Mouse (Mus musculus) lung, embryonic 15.5 days (tissue): Measurements from ENCODE around the gene Mtrf1. TPM values are rescaled to one million over a fixed set of nuclear protein-coding genes. Genes with fewer than 3 reads are reported as not detected.
"Not testable (repeated sequence)": the region's sequence is repeated elsewhere in the genome, so short reads cannot be mapped to it uniquely, and the experiment has no call there.

Experiments used
- ATAC-seq: fragments of 200-750 bp; cut with Nextera tagmentation; 2 replicates; pipeline ENCODE4 v1.8.0; 2017; ENCODE audit warnings: moderate number of reproducible peaks, borderline replicate concordance; ENCODE audit not compliant: low FRiP score, low TSS enrichment; ENCODE audit errors: extremely low read depth
- H3K27ac ChIP-seq: fragments of 300-500 bp; sonication (generic); 2 replicates; pipeline ENCODE4 v1.5.1; 2015; ENCODE audit warnings: moderate library complexity, mild to moderate bottlenecking, inconsistent platforms
- H3K27me3 ChIP-seq: fragments of 300-500 bp; sonication (generic); 2 replicates; pipeline ENCODE4 v1.6.1; 2015; ENCODE audit warnings: inconsistent platforms
- H3K36me3 ChIP-seq: fragments of 300-500 bp; sonication (generic); 2 replicates; pipeline ENCODE4 v1.6.1; 2015; ENCODE audit warnings: inconsistent platforms
- H3K4me1 ChIP-seq: fragments of 300-500 bp; sonication (generic); 2 replicates; pipeline ENCODE4 v1.6.1; 2015; ENCODE audit warnings: inconsistent platforms
- H3K4me2 ChIP-seq: fragments of 300-500 bp; sonication (generic); 2 replicates; pipeline ENCODE4 v1.6.1; 2015; ENCODE audit warnings: inconsistent platforms, mild to moderate bottlenecking, moderate library complexity
- H3K4me3 ChIP-seq: fragments of 300-500 bp; sonication (generic); 2 replicates; pipeline ENCODE4 v1.5.1; 2015; ENCODE audit warnings: mild to moderate bottlenecking, inconsistent platforms
- H3K9ac ChIP-seq: fragments of 300-500 bp; sonication (generic); 2 replicates; pipeline ENCODE4 v1.6.1; 2015; ENCODE audit warnings: inconsistent platforms
- H3K9me3 ChIP-seq: fragments of 300-500 bp; sonication (generic); 2 replicates; pipeline ENCODE4 v1.6.1; 2016; ENCODE audit warnings: inconsistent platforms
- WGBS: fragments of 180-500 bp; shearing (Covaris S2); methylation state at CpG from one replicate; pipeline ENCODE4 v1.1.7; 2015; 5-methylcytosine and 5-hydroxymethylcytosine counted together
- polyA plus RNA-seq: library from polyadenylated mRNA; unstranded; fragments of >200 nt; fragmentation: Nextera tagmentation; extraction: Ambion mirVana; gene quantifications from 2 replicates; pipeline ENCODE4 v1.2.1, GENCODE M21; 2015

Gene Mtrf1
- polyA plus RNA-seq, 1 experiment from 2014 or later: 11.0 TPM

GRCm38 (mm10) chr14:79410662-79411061, 13.1 kb downstream of the Mtrf1 start:
- ATAC-seq: no peak
- Histone ChIP-seq H3K36me3 (peaks cover 4% of the 10 kb centered on the region; the same call in 1 of the 2 replicates), H3K27ac (no peak overlapping the region), H3K9ac (no peak overlapping the region), H3K4me1 (no peaks in the 10 kb centered on the region), H3K9me3 (no peaks in the 10 kb centered on the region), H3K4me3 (no peak overlapping the region), H3K4me2 (no peak overlapping the region), H3K27me3 (no peaks in the 10 kb centered on the region)
- 57% methylated on average over 2 of the region's 2 CpGs for WGBS

- no peak overlapping the region for H3K27ac ChIP-seq
- H3K4me2 ChIP-seq: no peak overlapping the region
- H3K36me3 ChIP-seq: peaks cover 4% of the 10 kb centered on the region; the same call in 1 of the 2 replicates
- no peaks in the 10 kb centered on the region for H3K27me3 ChIP-seq
- H3K9me3 ChIP-seq: no peaks in the 10 kb centered on the region
- H3K9ac ChIP-seq: no peak overlapping the region
- no peaks in the 10 kb centered on the region for H3K4me1 ChIP-seq
- 83% methylated on average over 6 of the region's 6 CpGs for whole genome bisulfite sequencing
- H3K4me3 ChIP-seq: no peak overlapping the region
- ATAC-seq: no peak
These were observed 15.5 kb downstream of the Mtrf1 start for GRCm38 (mm10) chr14:79413121-79413520.

GRCm38 (mm10) chr14:79420083-79420685, 22.6 kb downstream of the Mtrf1 start:
- no peak overlapping the region for H3K4me3 ChIP-seq
- H3K36me3 ChIP-seq: 0 out of 2 replicates have a peak, but pooled peaks cover 2% of the 10 kb centered on the region
- WGBS: 64% methylated on average over 20 of the region's 20 CpGs
- H3K9me3 ChIP-seq: no peaks in the 10 kb centered on the region
- no peak overlapping the region for H3K4me2 ChIP-seq
- no peaks in the 10 kb centered on the region for H3K4me1 ChIP-seq
- no peak overlapping the region for H3K9ac ChIP-seq
- H3K27ac ChIP-seq: no peak overlapping the region
- no peak for ATAC-seq
- H3K27me3 ChIP-seq: no peaks in the 10 kb centered on the region

- ATAC-seq: peak; percentile 99
- Histone ChIP-seq H3K36me3 (peaks cover 10% of the 10 kb centered on the region), H3K4me1 (no peaks in the 10 kb centered on the region), H3K9me3 (peaks cover 9% of the 10 kb centered on the region; the same call in 1 of the 2 replicates), H3K27ac (peak within 1 kb of the TSS; percentile 90), H3K4me3 (peak within 1 kb of the TSS; percentile 52), H3K9ac (peak within 1 kb of the TSS; percentile 48), H3K4me2 (peak within 1 kb of the TSS; percentile 57), H3K27me3 (no peaks in the 10 kb centered on the region)
- 2% methylated on average over 39 of the region's 44 CpGs for WGBS
These were observed 28.6 kb downstream of the Mtrf1 start, which contains the start of gene Kbtbd7 for GRCm38 (mm10) chr14:79425979-79426729. Kbtbd7 (plus strand) TSS chr14:79426511.

- H3K4me1 ChIP-seq, H3K27me3 ChIP-seq, H3K9me3 ChIP-seq: not testable (repeated sequence)
- Histone ChIP-seq H3K27ac (peak overlapping the region; percentile 90), H3K9ac (peak overlapping the region; percentile 48), H3K4me2 (peak overlapping the region; percentile 57), H3K4me3 (peak overlapping the region; percentile 52), H3K36me3 (peaks cover 10% of the 10 kb centered on the region)
- peak; percentile 20 for ATAC-seq
- WGBS: 100% methylated on average over 2 of the region's 59 CpGs
These were observed 29.3 kb downstream of the Mtrf1 start for GRCm38 (mm10) chr14:79426730-79427365.

GRCm38 (mm10) chr14:79434068-79434467, 36.5 kb downstream of the Mtrf1 start:
- Histone ChIP-seq H3K4me1 (no peaks in the 10 kb centered on the region), H3K27ac (no peak overlapping the region), H3K9me3 (no peaks in the 10 kb centered on the region), H3K4me3 (no peak overlapping the region), H3K9ac (no peak overlapping the region), H3K4me2 (no peak overlapping the region), H3K27me3 (no peaks in the 10 kb centered on the region), H3K36me3 (no peaks in the 10 kb centered on the region)
- WGBS: 87% methylated on average over 1 of the region's 1 CpGs
- ATAC-seq: no peak

GRCm38 (mm10) chr14:79440655-79441054, 43.1 kb downstream of the Mtrf1 start:
- H3K27ac ChIP-seq: no peak overlapping the region
- WGBS: 80% methylated on average over 2 of the region's 2 CpGs
- no peaks in the 10 kb centered on the region for H3K27me3 ChIP-seq
- H3K4me1 ChIP-seq: no peaks in the 10 kb centered on the region
- no peaks in the 10 kb centered on the region for H3K9me3 ChIP-seq
- no peak overlapping the region for H3K4me2 ChIP-seq
- no peak for ATAC-seq
- H3K9ac ChIP-seq: no peak overlapping the region
- H3K36me3 ChIP-seq: no peaks in the 10 kb centered on the region
- H3K4me3 ChIP-seq: no peak overlapping the region

- ATAC-seq: no peak
- Histone ChIP-seq H3K9me3 (no peaks in the 10 kb centered on the region), H3K27me3 (no peaks in the 10 kb centered on the region), H3K9ac (no peak overlapping the region), H3K36me3 (no peaks in the 10 kb centered on the region), H3K27ac (no peak overlapping the region), H3K4me3 (no peak overlapping the region), H3K4me1 (no peaks in the 10 kb centered on the region), H3K4me2 (no peak overlapping the region)
- WGBS: 72% methylated on average over 5 of the region's 5 CpGs
These were observed 43.9 kb downstream of the Mtrf1 start for GRCm38 (mm10) chr14:79441441-79441840.

- no peak overlapping the region for H3K4me3 ChIP-seq
- no peak overlapping the region for H3K9ac ChIP-seq
- no peaks in the 10 kb centered on the region for H3K27me3 ChIP-seq
- H3K27ac ChIP-seq: no peak overlapping the region
- no peak for ATAC-seq
- H3K9me3 ChIP-seq: no peaks in the 10 kb centered on the region
- no peaks in the 10 kb centered on the region for H3K36me3 ChIP-seq
- H3K4me2 ChIP-seq: no peak overlapping the region
- H3K4me1 ChIP-seq: no peaks in the 10 kb centered on the region
- 69% methylated on average over 9 of the region's 9 CpGs for WGBS
These were observed 47.0 kb downstream of the Mtrf1 start for GRCm38 (mm10) chr14:79444601-79445000.

GRCm38 (mm10) chr14:79445055-79445620, 47.6 kb downstream of the Mtrf1 start:
- no peaks in the 10 kb centered on the region for H3K9me3 ChIP-seq
- H3K27me3 ChIP-seq: no peaks in the 10 kb centered on the region
- no peaks in the 10 kb centered on the region for H3K36me3 ChIP-seq
- no peak overlapping the region for H3K4me3 ChIP-seq
- 67% methylated on average over 16 of the region's 16 CpGs for WGBS
- no peaks in the 10 kb centered on the region for H3K4me1 ChIP-seq
- H3K4me2 ChIP-seq: no peak overlapping the region
- no peak overlapping the region for H3K9ac ChIP-seq
- no peak for ATAC-seq
- H3K27ac ChIP-seq: no peak overlapping the region

- 13% methylated on average over 36 of the region's 89 CpGs for WGBS
- ATAC-seq: peak; percentile 92
- H3K9ac ChIP-seq: peak within 1 kb of the TSS; percentile 54
- not testable (repeated sequence) for H3K27me3 ChIP-seq, H3K9me3 ChIP-seq, H3K4me1 ChIP-seq, H3K36me3 ChIP-seq
- H3K27ac ChIP-seq: peak within 1 kb of the TSS; percentile 74; the same call in 1 of the 2 replicates
- peak within 1 kb of the TSS; percentile 82 for H3K4me2 ChIP-seq
- H3K4me3 ChIP-seq: peak within 1 kb of the TSS; percentile 63
These were observed 54.4 kb downstream of the Mtrf1 start, which contains the start of gene Kbtbd6 for GRCm38 (mm10) chr14:79451681-79452590. Kbtbd6 (plus strand) TSS chr14:79451835.
